ENCODE assay signal across 10 mouse cellular contexts in genomic region chr8:70656193-70656790, GRCm38 (mm10). TPM values are rescaled to one million over a fixed set of nuclear protein-coding genes. Genes with fewer than 3 reads are reported as not detected.
DNase-seq lines count a peak whose midpoint lies in the region; ATAC-seq and TF ChIP-seq lines count a peak whose summit lies in the region.
"Had no signal": no experiment of that assay in that cellular context is flagged by ENCODE, and none has a peak within 500 bp of the region (broad histone marks: within the 10 kb centered on the region; RNA-seq: fewer than 3 reads in every experiment).

No protein-coding gene starts in this region.

- H3K4me2 ChIP-seq in hindbrain, embryonic 13.5 days, result peak overlapping the region; percentile 67; the same call in 1 of the 2 replicates
- no peak overlapping the region; the same call in 1 of the 2 replicates for H3K4me2 ChIP-seq in midbrain, embryonic 15.5 days

- peaks cover 16% of the 10 kb centered on the region; the same call in 1 of the 2 replicates for H3K36me3 ChIP-seq in ES-E14 (ENCODE audit: control insufficient read depth, insufficient read depth, low read length, poor library complexity, severe bottlenecking)
- H3K36me3 ChIP-seq in hindbrain, embryonic 13.5 days, result peaks cover 30% of the 10 kb centered on the region
- no peaks in the 10 kb centered on the region for H3K36me3 ChIP-seq in midbrain, embryonic 15.5 days (replicated peaks)

- ATAC-seq in hindbrain, embryonic 13.5 days (ENCODE audit: low FRiP score), result peak; percentile 21; the same call in 1 of the 2 replicates
- no peak for ATAC-seq in midbrain, embryonic 15.5 days (replicated peaks)

- peak overlapping the region; percentile 58; the same call in 1 of the 2 replicates for H3K9ac ChIP-seq in ES-E14 (ENCODE audit: insufficient read depth, low read depth, low read length, poor library complexity, severe bottlenecking)
- peak overlapping the region; percentile 46; the same call in 1 of the 2 replicates for H3K9ac ChIP-seq in hindbrain, embryonic 13.5 days
- H3K9ac ChIP-seq in midbrain, embryonic 15.5 days, result no peak overlapping the region
- H3K9ac ChIP-seq: liver, embryonic 14.5 days had no signal

- TF ChIP-seq CTCF in gastrocnemius, adult 2 months (IDR thresholded peaks at IDR 0.05), result no peak

- in situ Hi-C loops in ES-E14 (cut with MboI; ENCODE audit: low sequenced_read_pairs in 2 of 2, unreplicated experiment in 2 of 2), result no loop called here

- 17% methylated on average over 13 of the region's 13 CpGs for WGBS in hindbrain, embryonic 13.5 days
- WGBS in midbrain, embryonic 15.5 days, result 14% methylated on average over 13 of the region's 13 CpGs

- no peak overlapping the region for H3K4me3 ChIP-seq in ES-E14 (ENCODE audit: insufficient read depth in 1 of 2, low read depth in 1 of 2, low read length in 2 of 2, poor library complexity in 1 of 2, severe bottlenecking in 1 of 2)
- H3K4me3 ChIP-seq in hindbrain, embryonic 13.5 days, result no peak overlapping the region
- H3K4me3 ChIP-seq in midbrain, embryonic 15.5 days, result no peak overlapping the region
- H3K4me3 ChIP-seq in gastrocnemius, adult 2 months, result no peak overlapping the region

- DNase-seq in ES-E14 (ENCODE audit: low read depth, low spot score), result no peak
- DNase-seq in embryo, embryonic 9.5 days (ENCODE audit: extremely low spot score), result peak; percentile 27
- DNase-seq in ovary, postnatal 36 days (ENCODE audit: low spot score), result no peak
- DNase-seq in heart, postnatal 10 days, result no peak
- DNase-seq in gastrocnemius, adult 2 months, result no peak
- DNase-seq: kidney, adult 11 months; right cerebral cortex, adult 18-20 months had no signal

- H3K4me1 ChIP-seq in ES-E14 (ENCODE audit: control insufficient read depth in 2 of 2, insufficient read depth in 2 of 2, low read length in 2 of 2, poor library complexity in 1 of 2), result peaks cover 5 to 21% of the 10 kb centered on the region in 2 experiments; a peak in 3 of 4 replicates
- peaks cover 68% of the 10 kb centered on the region for H3K4me1 ChIP-seq in hindbrain, embryonic 13.5 days (replicated peaks)
- peaks cover 25% of the 10 kb centered on the region for H3K4me1 ChIP-seq in midbrain, embryonic 15.5 days

- 0 out of 2 replicates have a peak overlapping the region, but pooled peaks have one; percentile 8 for H3K27ac ChIP-seq in ES-E14 (ENCODE audit: insufficient read depth, low read depth, low read length, poor library complexity, severe bottlenecking)
- H3K27ac ChIP-seq in hindbrain, embryonic 13.5 days, result peak overlapping the region; percentile 91
- H3K27ac ChIP-seq in midbrain, embryonic 15.5 days, result peak overlapping the region; percentile 77
- no peak overlapping the region for H3K27ac ChIP-seq in gastrocnemius, adult 2 months
- H3K27ac ChIP-seq: liver, embryonic 14.5 days had no signal

- no peaks in the 10 kb centered on the region for H3K27me3 ChIP-seq in hindbrain, embryonic 13.5 days
- no peaks in the 10 kb centered on the region for H3K27me3 ChIP-seq in midbrain, embryonic 15.5 days (replicated peaks)

- intact Hi-C loops in heart, postnatal 10 days (cut with DNase I), result no loop called here
- intact Hi-C loops in gastrocnemius, adult 2 months (cut with DNase I), result loop anchor here (5.0 kb wide), 1 partner anchor 34 kb away; no protein-coding TSS in a partner anchor

- H3K9me3 ChIP-seq in ES-E14 (ENCODE audit: control insufficient read depth, insufficient read depth, low read depth, low read length), result no peaks in the 10 kb centered on the region
- no peaks in the 10 kb centered on the region for H3K9me3 ChIP-seq in hindbrain, embryonic 13.5 days
- H3K9me3 ChIP-seq in midbrain, embryonic 15.5 days, result no peaks in the 10 kb centered on the region

TF ChIP-seq in ES-E14, 5 proteins besides CTCF, POLR2A, EP300 and RAD21:
- TF ChIP-seq MAFK (IDR thresholded peaks at IDR 0.05; ENCODE audit: insufficient read depth, low read depth, low read length) (no peak), ZC3H11A (IDR thresholded peaks at IDR 0.05; ENCODE audit: borderline replicate concordance, low read depth, low read length) (no peak), CHD2 (IDR thresholded peaks at IDR 0.05; ENCODE audit: low read depth, low read length) (no peak), ZNF384 (IDR thresholded peaks at IDR 0.05; ENCODE audit: low read depth, low read length) (no peak), HCFC1 (IDR thresholded peaks at IDR 0.05; ENCODE audit: borderline replicate concordance, insufficient read depth, low read length) (no peak)
TF ChIP-seq in ES-E14: peak in this region for 0.

RNA-seq across cellular contexts. Expression of gene Pgpep1, which starts 3.9 kb away (rescaled TPM):
- 15.5 and 21.4 TPM in 2 replicates for total RNA-seq in ES-E14 (2012; rRNA removed)
- polyA plus RNA-seq in hindbrain, embryonic 13.5 days (2015; fragmentation: Nextera tagmentation; extraction: Ambion mirVana), result 103 and 105 TPM in 2 replicates
- 70.1 and 74.5 TPM in 2 replicates for polyA plus RNA-seq in midbrain, embryonic 15.5 days (2015; fragmentation: Nextera tagmentation; extraction: Ambion mirVana)
- total RNA-seq in heart, postnatal 10 days (2021), result 10 to 100 TPM; 39.6 to 42.9 TPM
- 10 to 100 TPM in 1 of 2 experiments, 1 to 10 TPM in 1; 9.3 to 22.5 TPM for total RNA-seq in gastrocnemius, adult 2 months (2021)

RNA-seq across cellular contexts. Expression of gene Lsm4, which starts 16.8 kb away (rescaled TPM):
- total RNA-seq in ES-E14 (2012; rRNA removed), result 171 and 204 TPM in 2 replicates
- polyA plus RNA-seq in hindbrain, embryonic 13.5 days (2015; fragmentation: Nextera tagmentation; extraction: Ambion mirVana), result 191 and 193 TPM in 2 replicates
- 175 and 193 TPM in 2 replicates for polyA plus RNA-seq in midbrain, embryonic 15.5 days (2015; fragmentation: Nextera tagmentation; extraction: Ambion mirVana)
- total RNA-seq in heart, postnatal 10 days (2021), result 10 to 100 TPM; 82.8 to 94.1 TPM
- 10 to 100 TPM; 61.7 to 65.6 TPM for total RNA-seq in gastrocnemius, adult 2 months (2021)

RNA-seq across cellular contexts. Expression of gene Gdf15, which starts 24.0 kb away (rescaled TPM):
- total RNA-seq in ES-E14 (2012; rRNA removed), result 7.0 and 18.8 TPM in 2 replicates
- 0.12 and 0.14 TPM in 2 replicates for polyA plus RNA-seq in hindbrain, embryonic 13.5 days (2015; fragmentation: Nextera tagmentation; extraction: Ambion mirVana)
- polyA plus RNA-seq in midbrain, embryonic 15.5 days (2015; fragmentation: Nextera tagmentation; extraction: Ambion mirVana), result 0.13 and 0.19 TPM in 2 replicates
- total RNA-seq in heart, postnatal 10 days (2021), result 1 to 10 TPM in 1 of 2 experiments, under 1 TPM in 1; 0.86 to 1.1 TPM
- under 1 TPM in 1 of 2 experiments, not detected in 1; 0.28 TPM for total RNA-seq in gastrocnemius, adult 2 months (2021)

RNA-seq across cellular contexts. Expression of gene Lrrc25, which starts 40.3 kb away (rescaled TPM):
- 0.13 TPM in 1 of 2 replicates, not detected in the other for total RNA-seq in ES-E14 (2012; rRNA removed)
- polyA plus RNA-seq in hindbrain, embryonic 13.5 days (2015; fragmentation: Nextera tagmentation; extraction: Ambion mirVana), result 1.5 and 1.9 TPM in 2 replicates
- 1.2 and 1.6 TPM in 2 replicates for polyA plus RNA-seq in midbrain, embryonic 15.5 days (2015; fragmentation: Nextera tagmentation; extraction: Ambion mirVana)
- 1 to 10 TPM; 1.1 to 1.6 TPM for total RNA-seq in heart, postnatal 10 days (2021)
- under 1 TPM; 0.42 to 0.48 TPM for total RNA-seq in gastrocnemius, adult 2 months (2021)

RNA-seq across cellular contexts. Expression of gene Jund, which starts 42.5 kb away (rescaled TPM):
- 60.1 TPM in 2 replicates for total RNA-seq in ES-E14 (2012; rRNA removed)
- polyA plus RNA-seq in hindbrain, embryonic 13.5 days (2015; fragmentation: Nextera tagmentation; extraction: Ambion mirVana), result 79.2 and 94.3 TPM in 2 replicates
- 83.0 and 94.4 TPM in 2 replicates for polyA plus RNA-seq in midbrain, embryonic 15.5 days (2015; fragmentation: Nextera tagmentation; extraction: Ambion mirVana)
- 100 to 1,000 TPM; 178 to 214 TPM for total RNA-seq in heart, postnatal 10 days (2021)
- 10 to 100 TPM; 35.5 to 54.5 TPM for total RNA-seq in gastrocnemius, adult 2 months (2021)
